Mouse (Mus musculus) CD4-positive helper T cell, adult 2 months (primary cell): ENCODE results near the gene Tob1.

Source experiments
- DNase-seq: peaks from one replicate; pipeline ENCODE4 v3.0.0-alpha.2; 2012; ENCODE audit warnings: low read depth, missing footprints, low spot score

The Tob1 gene

GRCm38 (mm10) chr11:94229207-94229960, 18.1 kb downstream of the Tob1 start:
- DNase-seq = no peak

GRCm38 (mm10) chr11:94230244-94230643, 19.0 kb downstream of the Tob1 start:
- no peak for DNase-seq

GRCm38 (mm10) chr11:94231821-94232552, 20.7 kb downstream of the Tob1 start:
- no peak for DNase-seq

DNA sequence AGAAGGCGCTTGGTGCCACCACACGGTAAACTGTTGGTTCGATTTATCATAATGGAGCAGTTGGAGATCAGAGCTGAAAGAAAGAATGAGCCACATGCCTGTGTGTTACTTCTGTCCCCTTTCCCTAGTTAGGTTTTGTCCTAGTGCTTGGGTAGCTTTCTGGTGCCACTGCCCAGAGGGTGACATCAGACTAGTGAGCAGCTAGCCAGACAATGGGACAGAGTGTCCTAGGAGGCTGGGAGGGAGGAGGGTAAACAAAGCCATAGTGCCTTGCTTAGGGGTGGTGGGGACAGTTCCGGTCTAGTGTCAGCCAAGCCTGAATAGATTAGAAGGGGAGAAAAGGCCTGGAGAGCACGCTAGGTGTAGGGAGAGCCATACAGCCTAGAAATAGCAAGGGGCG, 22.2 kb downstream of the Tob1 start:
- DNase-seq = no peak

DNA sequence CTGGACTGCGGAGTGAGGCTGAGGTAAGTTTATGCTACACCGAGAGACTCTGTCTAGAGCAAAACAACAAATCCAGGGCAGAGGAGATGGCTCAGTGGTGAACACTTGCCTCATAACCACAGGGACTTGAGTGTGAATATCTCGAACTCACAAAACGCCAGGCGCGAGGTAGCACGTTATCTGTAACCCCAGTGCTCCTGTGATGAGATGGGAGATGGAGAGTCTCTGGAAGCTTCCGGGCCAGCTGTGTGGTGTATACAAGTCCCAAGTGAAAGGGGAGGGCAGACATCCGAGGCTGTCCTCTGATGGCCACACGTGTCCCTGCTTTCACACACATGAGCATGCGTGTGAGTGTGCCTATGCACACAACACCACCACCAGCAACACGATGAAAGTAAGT, 23.1 kb downstream of the Tob1 start:
- no peak for DNase-seq

DNA sequence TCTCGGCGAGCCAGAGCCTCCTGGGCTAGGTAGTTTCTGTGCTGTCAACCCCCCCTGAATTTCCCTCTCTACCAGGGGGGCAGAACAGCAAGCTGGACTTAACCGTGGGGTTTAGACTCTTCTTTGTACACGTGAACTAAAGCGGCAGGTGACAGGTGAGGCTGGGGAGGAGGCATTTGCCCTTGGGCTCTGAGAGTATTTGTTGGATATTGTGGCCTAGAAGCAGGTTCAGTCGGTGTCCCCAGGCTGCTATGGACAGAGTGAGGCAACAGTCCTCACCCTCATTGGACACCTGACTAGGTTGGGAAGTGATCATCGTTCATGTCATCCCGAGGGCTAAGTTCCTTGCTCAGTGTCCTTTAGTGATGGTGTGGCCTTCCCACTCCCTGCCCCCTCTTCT, 23.6 kb downstream of the Tob1 start:
- DNase-seq = no peak

GRCm38 (mm10) chr11:94236074-94236473, 24.8 kb downstream of the Tob1 start:
- peak; percentile 84 for DNase-seq

DNA sequence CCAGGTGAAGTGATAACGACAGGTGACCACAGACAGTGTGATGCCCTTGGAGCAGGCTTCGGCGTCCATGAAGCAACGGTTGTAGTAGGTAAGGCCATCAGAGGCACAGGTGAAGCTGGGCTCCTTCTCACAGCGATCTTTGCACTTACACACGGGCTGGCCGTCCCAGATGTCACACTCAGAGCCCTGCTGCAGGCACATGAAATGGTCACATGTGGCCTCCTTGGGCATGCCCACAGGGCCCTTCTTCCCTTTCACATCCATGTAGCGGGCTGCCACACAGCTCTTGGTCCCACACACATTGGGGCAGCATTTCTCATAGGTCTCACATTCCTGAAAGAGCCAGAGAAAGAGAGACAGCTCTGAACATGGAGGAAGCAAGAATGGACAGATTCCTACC, 27.5 kb downstream of the Tob1 start:
- no peak for DNase-seq

- DNase-seq = no peak
Observed at GRCm38 (mm10) chr11:94239706-94240105, 28.5 kb downstream of the Tob1 start.

DNA sequence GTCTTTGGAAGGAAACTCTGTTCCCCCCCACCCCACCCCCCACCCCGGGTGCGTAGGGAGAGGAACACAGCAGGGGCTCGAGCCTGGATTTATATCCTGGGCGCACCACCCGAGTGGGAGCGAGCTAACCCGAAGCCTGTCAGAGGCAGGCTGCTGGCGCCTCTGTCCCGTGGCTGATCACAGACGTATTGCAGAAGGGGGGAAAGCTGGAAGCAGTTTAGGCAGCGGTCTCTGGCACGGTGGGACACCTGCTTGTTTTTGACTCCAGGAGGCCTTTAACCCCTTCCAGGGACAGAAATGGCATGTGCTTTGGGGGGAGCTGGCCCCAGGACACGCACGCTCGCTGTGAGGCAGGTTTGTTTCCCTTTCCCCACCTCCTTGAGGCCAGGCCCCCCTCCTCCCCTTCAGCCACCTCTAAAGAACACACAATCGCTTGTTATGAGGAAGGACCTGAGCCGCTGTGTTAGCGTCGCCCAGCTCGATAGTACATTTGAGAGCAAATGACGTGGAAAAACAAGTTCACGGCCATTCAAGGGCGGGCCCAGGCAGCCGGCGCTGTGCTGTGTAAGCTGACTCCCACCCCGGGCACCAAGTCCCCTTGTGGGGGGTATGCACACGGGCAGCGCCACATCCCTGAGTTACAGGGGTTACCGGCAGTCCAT, 31.6 kb downstream of the Tob1 start:
- DNase-seq = peak; percentile 28

DNA sequence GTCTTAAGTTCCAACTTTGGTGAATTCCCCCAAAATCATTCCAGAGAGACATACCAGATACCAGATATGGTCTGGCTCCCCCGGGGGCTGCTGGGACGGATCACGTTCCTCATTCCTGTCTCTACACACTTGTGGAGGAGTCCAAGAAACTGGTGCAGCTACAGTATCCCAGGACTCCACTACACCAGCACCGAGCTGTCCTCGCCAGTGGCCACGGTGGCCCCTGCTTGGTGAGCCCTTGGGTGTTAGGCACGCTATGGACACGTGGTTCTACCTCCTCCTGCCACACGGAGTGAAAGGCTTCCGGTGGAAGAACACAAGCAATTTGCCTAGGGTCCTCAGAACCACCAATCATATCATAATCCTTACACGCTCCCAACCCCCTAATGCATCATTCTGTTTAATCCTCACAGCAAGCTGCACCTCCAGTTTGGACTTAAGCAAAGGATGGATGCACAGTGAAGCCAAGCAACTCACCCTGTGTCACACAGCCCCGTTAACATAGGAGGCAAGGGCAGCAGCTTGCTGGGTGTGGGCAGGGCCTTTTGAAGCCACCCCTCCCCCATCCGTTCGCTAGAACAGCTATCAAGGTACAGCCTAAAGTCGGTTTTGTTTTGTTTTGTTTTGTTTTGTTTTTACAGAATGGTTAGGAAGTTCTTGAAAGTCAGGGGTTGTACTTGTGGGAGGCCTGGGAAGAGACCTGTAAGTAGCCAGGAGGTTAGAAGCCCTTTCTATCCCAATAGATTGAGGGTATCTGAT, 32.3 kb downstream of the Tob1 start:
- DNase-seq = peak; percentile 55

GRCm38 (mm10) chr11:94244385-94244784, 33.1 kb downstream of the Tob1 start:
- no peak for DNase-seq

DNA sequence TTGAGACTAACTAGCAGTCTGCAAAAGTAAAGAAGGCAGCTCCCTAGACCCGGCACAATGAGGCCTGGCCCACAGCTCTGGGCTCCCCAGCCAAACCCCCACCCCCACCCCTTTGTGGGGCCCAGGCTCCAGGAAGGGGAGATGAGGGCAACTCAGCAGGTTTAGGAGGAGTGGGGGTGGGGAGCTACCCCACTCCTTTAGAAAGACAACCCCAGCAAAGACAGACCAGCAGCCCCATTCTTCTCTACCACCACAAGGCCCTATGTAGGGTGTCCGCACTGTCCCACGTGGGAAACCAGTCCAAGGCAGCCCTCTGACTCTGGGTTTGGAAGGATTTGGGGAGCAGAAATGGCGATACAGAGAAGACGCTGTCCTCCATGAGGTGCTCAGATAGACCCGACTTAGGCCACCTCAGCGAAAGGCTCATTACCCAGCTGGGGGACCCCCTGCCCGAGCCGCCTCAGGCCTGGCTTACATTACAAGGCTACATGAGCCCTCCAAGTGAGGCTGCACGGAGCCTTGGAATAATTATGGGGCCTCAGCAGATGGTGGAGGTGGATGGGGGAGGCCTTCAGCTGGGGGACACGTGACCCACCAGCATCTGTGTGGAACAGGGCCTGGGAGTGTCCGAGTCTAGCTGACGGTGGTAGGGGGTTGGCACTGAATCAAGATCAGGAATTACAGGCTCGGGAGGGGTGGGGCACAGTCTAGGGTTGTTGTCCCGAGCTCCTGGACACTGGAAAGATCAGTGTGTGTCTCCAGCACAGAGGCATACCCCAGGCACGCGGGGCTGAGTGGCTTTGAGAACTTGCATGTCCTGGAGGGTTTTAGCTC, 34.9 kb downstream of the Tob1 start, which contains the start of gene Wfikkn2:
Wfikkn2 (minus strand) TSS at position 51 of the 834 bp plus-strand sequence.
- DNase-seq = no peak

DNA sequence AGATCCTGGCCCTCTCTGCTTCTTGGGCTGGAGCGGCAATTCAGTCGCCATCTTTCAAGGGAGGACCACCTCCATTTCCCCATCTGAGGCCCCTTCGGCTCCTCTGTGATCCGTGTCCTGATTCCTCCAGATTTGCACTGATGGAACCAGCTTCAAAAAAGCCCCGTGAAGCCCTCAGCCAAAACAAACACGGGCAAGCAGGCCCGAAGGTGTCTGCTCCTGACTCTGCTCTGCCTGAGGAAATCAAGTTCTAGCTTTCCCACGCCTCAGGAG, 35.5 kb downstream of the Tob1 start:
- DNase-seq = no peak

- DNase-seq = peak; percentile 62
Observed at GRCm38 (mm10) chr11:94253156-94253555, 41.9 kb downstream of the Tob1 start.

- DNase-seq = no peak
Observed at GRCm38 (mm10) chr11:94253691-94254090, 42.4 kb downstream of the Tob1 start.

- no peak for DNase-seq
Observed at GRCm38 (mm10) chr11:94255733-94256132, 44.5 kb downstream of the Tob1 start.

GRCm38 (mm10) chr11:94257987-94258386, 46.7 kb downstream of the Tob1 start:
- DNase-seq = no peak

DNA sequence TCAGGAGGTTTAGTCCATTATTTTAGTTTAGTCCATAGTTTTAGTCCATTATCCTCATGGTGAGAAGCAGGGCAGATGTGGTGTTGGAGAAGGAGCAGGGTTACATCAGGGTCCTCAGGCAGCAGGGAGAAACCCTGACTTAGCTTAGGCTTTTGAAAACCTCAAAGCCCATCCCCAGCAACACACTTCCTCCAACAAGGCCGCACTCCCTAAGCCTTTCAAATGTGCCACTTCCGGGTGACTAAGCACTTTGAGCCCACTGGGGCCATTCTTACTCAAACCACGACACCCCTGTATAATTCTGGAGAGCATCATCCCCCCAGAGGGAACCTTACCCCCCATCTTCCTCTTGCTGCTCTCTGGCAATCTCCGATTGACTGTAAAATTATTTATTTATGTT, 48.6 kb downstream of the Tob1 start:
- DNase-seq = peak; percentile 58

DNA sequence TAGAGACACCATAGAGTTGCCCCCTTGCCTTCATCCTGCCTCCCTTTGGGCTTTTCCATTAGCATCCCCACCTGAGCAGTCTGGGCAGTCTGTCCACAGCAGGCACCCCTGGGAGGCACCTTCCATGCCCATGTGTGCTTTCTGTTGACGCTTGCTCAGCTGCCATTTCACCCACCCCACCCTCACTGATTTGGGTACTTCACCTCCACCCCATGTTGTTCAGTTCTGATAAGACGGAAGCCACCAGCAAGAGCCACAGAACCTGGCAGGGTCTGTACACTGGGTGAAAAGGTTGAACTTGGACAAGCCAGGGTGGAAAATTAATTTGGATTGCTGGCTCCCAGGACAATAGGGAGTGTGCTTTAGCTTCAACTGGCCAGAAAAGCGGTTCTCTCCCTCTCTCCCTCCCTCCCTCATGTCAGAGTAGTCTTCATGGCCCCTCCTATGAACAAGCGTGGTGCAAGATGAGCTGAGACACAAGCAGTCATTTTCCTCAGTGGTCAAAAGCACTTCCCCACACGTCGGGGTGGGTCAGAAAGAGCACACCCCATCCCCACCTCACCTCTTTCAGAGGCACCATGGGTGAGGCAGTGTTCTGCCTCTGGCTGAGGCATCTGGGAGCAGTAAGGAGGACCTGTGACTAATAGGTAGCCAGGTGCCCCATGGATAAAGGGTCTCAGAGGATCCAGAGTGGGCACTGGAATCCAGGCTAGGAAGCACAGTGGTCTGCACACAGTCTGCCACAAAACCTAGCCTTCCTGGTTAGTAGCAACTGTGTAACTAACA, 50.5 kb downstream of the Tob1 start:
- no peak for DNase-seq
